Mouse (Mus musculus) frontal cortex, adult (tissue): ENCODE data around the gene BC025920.
"Not testable (repeated sequence)": the region's sequence is repeated elsewhere in the genome, so short reads cannot be mapped to it uniquely, and the experiment has no call there.

Experiments
- ATAC-seq: cut with Nextera tagmentation; 2 replicates; pipeline ENCODE4 v1.9.2; 2017; ENCODE audit warnings: mild to moderate bottlenecking, moderate library complexity, mixed read lengths; ENCODE audit not compliant: low TSS enrichment

Gene BC025920

GRCm38 (mm10) chr10:81604019-81604967, 1.8 kb upstream of the BC025920 start:
- ATAC-seq: no peak

DNA sequence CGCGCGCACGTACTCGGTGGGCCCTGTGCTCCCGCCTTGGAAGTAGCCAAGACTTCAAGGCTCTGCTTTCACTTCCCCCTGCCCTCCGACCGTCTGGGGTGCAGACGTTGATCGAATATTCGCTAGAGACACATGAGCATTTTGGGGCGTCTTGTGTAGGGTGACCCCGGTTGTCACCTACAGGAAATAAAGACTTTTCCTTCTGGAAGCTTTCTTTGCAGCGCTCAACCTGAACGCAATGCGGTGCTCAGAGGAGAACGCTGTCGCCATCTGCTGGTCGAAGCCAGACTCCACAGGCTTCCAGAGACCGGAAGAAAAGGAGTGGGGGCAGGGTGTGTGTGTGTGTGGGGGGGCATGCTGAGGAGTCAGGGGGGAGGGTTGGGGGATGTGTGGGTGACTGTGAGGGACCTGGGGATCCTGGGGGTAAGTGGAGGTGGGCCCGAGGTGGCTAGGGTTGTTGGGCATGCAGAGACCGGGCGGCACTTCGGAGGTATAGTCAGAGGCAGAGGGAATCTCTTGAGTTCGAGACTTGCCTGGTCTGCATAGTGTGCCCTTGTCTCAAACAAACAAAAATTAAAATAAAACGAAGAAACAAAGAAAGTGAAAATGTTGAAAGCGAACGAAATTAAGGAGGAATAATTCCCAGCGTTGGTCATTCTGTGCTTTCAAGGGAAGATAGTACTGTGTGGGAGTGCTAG, 953 bp upstream of the BC025920 start:
- peak; percentile 27 for ATAC-seq

- ATAC-seq: no peak
Measured at GRCm38 (mm10) chr10:81605666-81605973, 450 bp upstream of the BC025920 start.

DNA sequence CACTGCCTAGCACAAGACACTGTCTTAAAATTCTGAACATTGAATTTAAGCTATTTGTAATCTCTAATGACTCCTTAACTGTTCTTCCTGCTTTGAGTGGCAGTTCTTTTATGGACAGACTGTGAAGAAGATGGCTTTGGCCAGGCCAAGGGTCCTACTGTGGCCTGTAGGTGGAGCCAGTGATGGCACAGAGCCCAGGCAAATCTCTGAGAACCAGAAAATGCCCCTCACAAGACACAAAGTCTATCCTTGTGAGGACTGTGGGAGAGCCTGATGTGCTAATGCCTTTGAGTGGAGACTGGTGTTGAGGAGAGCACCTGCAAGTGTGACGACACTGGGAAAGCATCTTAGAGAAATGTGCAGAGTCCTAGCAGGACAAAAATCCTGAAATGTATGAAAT, 2.2 kb downstream of the BC025920 start:
- ATAC-seq: no peak

DNA sequence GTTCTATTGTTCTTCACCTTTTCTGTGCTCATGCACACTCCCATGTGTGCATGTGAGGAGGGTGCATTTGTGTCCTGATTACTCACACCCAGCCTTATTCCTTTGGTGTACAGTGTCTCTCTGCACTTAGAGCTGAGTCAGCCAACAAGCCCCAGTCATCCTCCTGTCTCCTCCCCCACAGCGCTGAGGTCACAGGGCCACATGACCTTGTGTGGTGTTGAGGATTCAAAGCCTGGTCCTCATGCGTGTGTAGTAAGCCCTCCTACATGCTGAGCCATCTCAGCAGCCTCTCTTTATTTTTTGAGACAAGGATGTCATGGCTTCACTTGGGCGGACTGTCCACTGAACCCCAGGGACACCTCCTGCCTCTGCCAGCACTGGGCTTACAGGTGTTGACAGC, 6.7 kb downstream of the BC025920 start:
- no peak for ATAC-seq

DNA sequence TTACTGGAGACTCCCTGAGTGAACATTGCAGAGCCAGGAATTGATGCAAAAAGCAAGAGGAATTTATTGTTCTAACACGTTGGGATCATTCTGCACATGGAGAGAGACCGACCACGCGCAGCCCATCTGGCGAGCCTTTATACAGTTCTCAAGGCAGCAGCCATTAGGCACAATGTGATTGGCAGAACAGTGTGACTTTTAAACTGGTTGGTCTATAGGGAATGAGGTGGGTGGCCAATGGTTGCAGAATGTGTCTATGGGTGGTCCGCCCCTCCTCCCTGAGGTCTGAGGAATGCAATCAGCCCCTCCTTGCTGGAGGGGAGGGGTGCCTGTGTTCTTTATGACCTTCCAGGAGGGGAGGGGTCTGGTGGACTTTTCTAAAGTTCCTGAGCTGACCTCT, 9.4 kb downstream of the BC025920 start:
- no peak for ATAC-seq

DNA sequence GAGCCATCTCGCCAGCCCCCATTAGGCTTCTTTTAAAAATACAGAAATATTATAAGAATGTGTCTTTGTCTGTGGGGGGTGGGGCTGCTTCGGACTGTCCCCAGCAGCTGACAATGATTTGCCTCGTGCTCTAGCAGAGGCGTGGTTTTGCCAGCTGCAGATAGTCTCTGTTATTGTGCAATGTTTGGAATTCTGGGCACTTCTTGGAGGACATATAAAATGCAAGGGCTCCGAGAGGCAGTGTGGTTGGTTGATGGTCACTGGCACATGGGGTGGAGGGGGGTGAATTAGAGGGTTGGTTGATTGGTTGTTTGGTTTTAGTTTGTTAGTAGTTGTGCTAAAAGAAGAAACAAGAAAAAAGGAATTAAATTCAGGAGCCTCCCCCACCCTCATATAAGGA, 13.9 kb downstream of the BC025920 start:
- no peak for ATAC-seq

GRCm38 (mm10) chr10:81620786-81621185, 14.7 kb downstream of the BC025920 start:
- ATAC-seq: no peak

DNA sequence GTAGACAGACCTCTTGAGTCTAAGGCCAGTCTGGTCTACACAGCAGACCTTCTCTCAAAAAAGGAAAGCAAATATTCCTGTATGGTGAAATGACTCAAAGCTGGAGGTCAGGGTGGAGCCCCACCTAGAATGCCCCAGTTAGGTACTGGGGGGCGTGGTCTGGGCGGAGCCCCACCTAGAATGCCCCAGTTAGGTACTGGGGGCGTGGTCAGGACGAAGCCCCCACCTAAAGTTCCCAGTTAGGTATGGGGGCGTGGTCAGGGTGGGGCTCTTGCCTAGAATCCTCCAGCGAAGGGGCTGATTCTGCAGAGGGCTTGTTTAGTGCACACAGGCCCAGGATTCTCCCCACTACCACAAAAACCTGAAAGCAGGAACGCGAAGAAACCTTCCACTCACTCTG, 17.4 kb downstream of the BC025920 start:
- ATAC-seq: no peak

DNA sequence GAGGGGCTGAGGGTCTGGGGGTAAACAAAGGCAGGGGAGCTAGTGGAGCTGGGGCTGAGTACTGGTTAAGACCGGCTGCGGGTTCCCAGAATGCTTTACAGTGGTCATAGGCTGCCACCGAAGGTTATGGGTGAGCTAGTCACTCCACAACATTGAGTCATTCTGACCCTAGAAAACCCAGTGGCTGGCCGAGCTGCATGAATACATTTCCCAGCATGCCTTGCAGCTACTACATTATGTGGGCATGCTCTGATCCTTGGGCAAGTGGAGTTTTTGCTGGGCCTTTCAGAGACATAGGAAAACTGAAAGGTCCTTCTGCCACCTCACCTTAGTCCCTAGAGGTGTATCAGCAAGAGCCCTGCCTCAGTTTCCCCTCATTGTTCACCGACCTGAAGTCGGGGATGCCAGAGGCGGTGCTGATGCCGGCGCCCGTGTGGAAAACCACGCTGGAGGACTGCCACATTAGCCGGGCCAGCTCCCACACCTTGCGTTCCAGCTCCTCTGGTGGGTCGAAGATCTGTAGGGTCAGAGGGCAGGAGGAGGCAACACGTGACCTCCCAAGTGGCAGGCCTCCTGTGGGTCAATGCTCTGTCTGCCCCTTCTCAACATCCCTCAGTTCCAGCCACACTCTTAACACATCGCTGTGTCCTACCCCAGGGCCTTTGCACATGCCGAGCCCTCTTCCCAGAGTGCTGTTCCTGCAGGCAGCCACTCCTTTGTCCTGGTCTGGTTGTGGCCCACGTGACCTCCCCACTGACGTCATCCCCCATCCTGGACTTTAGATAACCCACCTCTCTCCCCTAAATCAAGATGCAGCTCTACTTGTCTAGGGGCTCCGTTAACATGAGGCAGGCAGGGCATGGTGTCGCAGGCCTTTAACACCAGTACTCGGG, 20.3 kb downstream of the BC025920 start:
- no peak for ATAC-seq

- peak; percentile 94 for ATAC-seq
Measured at GRCm38 (mm10) chr10:81626994-81627835, 21.1 kb downstream of the BC025920 start, which contains the start of gene Sirt6. Gene Sirt6 (minus strand): TSS chr10:81627797.

DNA sequence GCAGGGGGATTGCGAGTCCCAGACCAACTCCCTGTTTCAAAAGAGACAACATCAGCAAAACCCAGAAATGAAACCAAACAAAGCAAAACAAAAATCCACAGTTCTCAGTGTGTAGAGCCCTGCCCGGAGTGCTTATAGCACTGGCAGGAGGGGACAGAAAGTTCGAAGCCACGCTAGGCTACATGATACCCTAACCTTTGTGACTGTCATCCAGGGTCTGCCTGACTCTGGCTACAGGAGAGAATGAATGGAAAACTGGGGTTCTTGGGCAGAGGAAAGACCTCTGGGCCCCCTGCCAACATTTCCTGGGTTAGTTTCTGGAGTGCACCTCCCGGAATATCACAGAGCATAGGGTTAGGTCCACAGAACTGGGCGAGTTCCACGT, 21.8 kb downstream of the BC025920 start:
- ATAC-seq: peak; percentile 34

DNA sequence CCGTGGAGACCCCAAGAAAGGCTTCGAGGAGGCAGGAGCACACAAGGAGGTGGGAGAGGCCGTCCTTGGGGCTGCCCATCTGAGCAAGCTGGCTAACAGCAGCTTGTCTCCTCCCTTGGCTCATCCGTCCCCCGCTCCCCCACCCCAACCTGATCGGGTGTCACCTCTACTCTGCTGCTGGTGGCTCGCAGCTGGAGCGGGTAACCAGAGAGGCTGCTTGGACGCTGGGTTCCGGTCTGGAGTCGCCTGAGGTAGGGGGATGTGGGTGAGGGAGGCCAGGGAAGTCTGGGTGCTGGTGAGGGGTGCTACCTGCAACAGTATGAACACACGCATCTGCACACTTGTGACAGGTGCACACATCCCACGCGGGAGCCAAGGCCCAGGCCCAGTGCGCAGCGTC, 22.3 kb downstream of the BC025920 start, which contains the start of gene Ankrd24:
Gene Ankrd24, plus strand, starts transcription at position 151 of the 400 bp plus-strand sequence.
- no peak for ATAC-seq

DNA sequence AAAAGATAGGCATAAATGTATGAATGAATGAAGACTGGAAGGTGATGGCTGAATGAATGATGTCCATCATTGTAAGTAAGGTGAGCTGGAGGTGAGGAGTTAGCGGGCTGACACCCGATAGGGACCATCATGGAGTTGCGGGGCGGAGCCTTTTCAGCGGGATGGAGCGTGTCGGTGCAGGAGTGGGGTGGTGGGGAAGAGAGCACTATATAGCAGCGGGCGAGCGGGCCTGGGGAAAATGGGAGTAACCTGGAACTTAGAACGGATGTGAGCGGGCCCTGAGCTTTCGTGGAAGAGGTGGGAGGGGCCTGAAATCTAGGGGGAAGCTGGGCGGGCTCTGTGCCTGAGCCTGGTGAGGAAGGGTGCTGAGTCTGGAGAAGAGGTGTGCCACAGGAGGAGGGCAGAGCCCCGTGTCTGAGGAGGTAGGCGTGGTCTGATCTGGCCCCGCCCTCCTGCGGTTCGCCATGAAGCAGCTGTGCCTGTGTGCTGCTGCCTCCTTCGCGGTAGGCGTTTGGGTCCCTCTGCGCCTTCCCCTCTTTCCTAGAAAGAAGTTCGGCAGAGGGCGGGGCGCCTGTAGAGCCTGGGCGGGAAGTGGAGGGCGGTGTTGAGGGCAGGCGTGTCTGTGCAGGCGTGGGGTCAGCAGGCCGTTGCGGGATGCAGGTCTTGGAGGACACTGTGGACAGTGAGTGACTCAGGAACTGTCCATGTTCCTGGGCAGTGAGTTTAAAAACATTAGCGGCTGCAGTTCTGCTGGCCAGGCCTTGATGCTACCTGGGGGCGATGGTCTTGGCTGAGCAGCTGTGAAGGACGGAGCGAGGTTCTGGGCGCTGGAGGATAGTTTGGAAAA, 27.4 kb downstream of the BC025920 start:
- ATAC-seq: peak; percentile 91

GRCm38 (mm10) chr10:81636338-81636737, 30.3 kb downstream of the BC025920 start:
- ATAC-seq: no peak

GRCm38 (mm10) chr10:81638101-81638500, 32.0 kb downstream of the BC025920 start:
- no peak for ATAC-seq

DNA sequence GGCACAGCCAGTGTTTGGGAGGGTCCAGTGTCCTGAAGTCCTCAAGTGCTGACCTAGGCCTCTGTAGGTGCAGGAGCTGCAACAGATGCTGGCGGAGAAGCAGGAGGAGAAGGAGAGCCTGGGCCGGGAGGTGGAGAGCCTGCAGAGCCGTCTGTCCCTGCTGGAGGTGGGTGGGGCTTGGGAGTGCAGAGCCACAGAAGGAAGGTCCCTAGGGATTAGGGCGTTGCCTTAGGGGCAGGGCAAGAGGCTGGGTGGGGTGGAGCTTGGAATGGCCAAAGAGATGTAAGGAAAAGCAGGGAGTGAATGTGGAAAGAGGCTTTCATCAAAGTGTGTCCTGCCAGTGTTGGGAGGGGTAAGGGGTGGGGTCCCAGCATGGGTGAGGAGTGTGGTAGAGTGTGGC, 34.8 kb downstream of the BC025920 start:
- not testable (repeated sequence) for ATAC-seq

DNA sequence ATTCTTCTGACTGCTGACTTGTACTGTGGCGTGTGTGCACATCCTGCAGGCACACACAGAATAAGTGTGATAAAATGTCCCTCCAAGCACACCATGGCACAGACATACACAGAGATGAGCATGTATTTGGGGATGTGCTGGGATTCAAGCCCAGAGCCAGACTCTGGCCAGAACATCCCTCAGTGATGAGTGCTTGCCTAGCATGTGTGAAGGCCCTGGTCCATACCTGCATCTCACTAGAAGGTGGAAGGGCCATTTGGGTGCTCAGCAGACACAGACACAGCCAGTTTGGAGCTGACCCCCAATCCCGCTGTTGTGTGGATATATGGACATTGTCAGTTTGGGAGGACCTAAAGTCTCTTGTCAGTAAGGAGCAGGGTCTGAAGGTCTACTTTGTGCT, 35.5 kb downstream of the BC025920 start:
- no peak for ATAC-seq

GRCm38 (mm10) chr10:81641978-81642647, 36.0 kb downstream of the BC025920 start:
- no peak for ATAC-seq
